Mouse (Mus musculus) myocyte (in vitro differentiated cells): ENCODE results near the gene 9330182O14Rik. TPM values are rescaled to one million over a fixed set of nuclear protein-coding genes. Genes with fewer than 3 reads are reported as not detected.

Experiments
- H3K27me3 ChIP-seq: one replicate; pipeline ENCODE4 v1.6.1; 2011; ENCODE audit not compliant: control insufficient read depth, insufficient read depth, insufficient read length
- H3K36me3 ChIP-seq: one replicate; pipeline ENCODE4 v1.6.1; 2011; ENCODE audit not compliant: control insufficient read depth, insufficient read depth
- H3K4me2 ChIP-seq: one replicate; pipeline ENCODE4 v1.6.1; 2011; ENCODE audit warnings: low read depth, control low read depth
- H3K4me3 ChIP-seq: one replicate; pipeline ENCODE4 v1.5.1; 2011; ENCODE audit warnings: mild to moderate bottlenecking, control low read depth, moderate library complexity
- H3K79me2 ChIP-seq: one replicate; pipeline ENCODE4 v1.6.1; 2011; ENCODE audit not compliant: control insufficient read depth, insufficient read depth
- H3ac ChIP-seq: one replicate; pipeline ENCODE4 v1.6.1; 2011; ENCODE audit not compliant: control insufficient read depth, insufficient read length
- CEBPB ChIP-seq: IDR thresholded peaks from 2 replicates; pipeline ENCODE4 v1.6.1; 2011; ENCODE audit warnings: mild to moderate bottlenecking, moderate library complexity; ENCODE audit not compliant: poor library complexity, insufficient read depth, severe bottlenecking
- E2F4 ChIP-seq: IDR thresholded peaks from one replicate; pipeline ENCODE4 v1.6.1; 2011; ENCODE audit warnings: mild to moderate bottlenecking, control low read depth, moderate library complexity; ENCODE audit not compliant: insufficient read depth
- MAX ChIP-seq: IDR thresholded peaks from one replicate; pipeline ENCODE4 v1.6.1; 2011; ENCODE audit warnings: low read depth, mild to moderate bottlenecking, control low read depth
- MYOD1 ChIP-seq, 3 experiments: IDR thresholded peaks; one replicate each; pipeline ENCODE4 v1.6.1; 2011; ENCODE audit warnings: control low read depth in 2 of 3, low read depth in 2 of 3, mild to moderate bottlenecking in 2 of 3, moderate library complexity in 1 of 3; ENCODE audit not compliant: insufficient read length in 2 of 3, control insufficient read depth in 1 of 3
- MYOG ChIP-seq, 3 experiments: IDR thresholded peaks; one replicate each; pipeline ENCODE4 v1.6.1; 2011; ENCODE audit warnings: control low read depth in 2 of 3, low read depth in 2 of 3, mild to moderate bottlenecking in 2 of 3; ENCODE audit not compliant: insufficient read length in 2 of 3, control insufficient read depth in 1 of 3, insufficient read depth in 1 of 3
- POLR2A ChIP-seq: IDR thresholded peaks from one replicate; pipeline ENCODE4 v1.6.1; 2011; ENCODE audit warnings: low read depth, mild to moderate bottlenecking, control low read depth, moderate library complexity; ENCODE audit not compliant: insufficient read length
- POLR2AphosphoS2 ChIP-seq: IDR thresholded peaks from one replicate; pipeline ENCODE4 v1.6.1; 2011; ENCODE audit warnings: low read depth, control low read depth; ENCODE audit not compliant: insufficient read length
- REST ChIP-seq: IDR thresholded peaks from one replicate; pipeline ENCODE4 v1.6.1; 2011; ENCODE audit warnings: mild to moderate bottlenecking, control low read depth, moderate library complexity; ENCODE audit not compliant: insufficient read depth, insufficient read length
- SRF ChIP-seq: IDR thresholded peaks from one replicate; pipeline ENCODE4 v1.6.1; 2011; ENCODE audit warnings: low read depth; ENCODE audit not compliant: control insufficient read depth, insufficient read length
- TCF12 ChIP-seq: IDR thresholded peaks from one replicate; pipeline ENCODE4 v1.6.1; 2011; ENCODE audit warnings: mild to moderate bottlenecking, control low read depth; ENCODE audit not compliant: poor library complexity, insufficient read depth, severe bottlenecking
- TCF3 ChIP-seq: IDR thresholded peaks from one replicate; pipeline ENCODE4 v1.6.1; 2011; ENCODE audit warnings: low read depth, control low read depth; ENCODE audit not compliant: insufficient read length
- USF1 ChIP-seq: IDR thresholded peaks from one replicate; pipeline ENCODE4 v1.6.1; 2011; ENCODE audit warnings: low read depth, mild to moderate bottlenecking, control low read depth, moderate library complexity
- polyA plus RNA-seq: library from polyadenylated mRNA; unstranded; fragments of >200 nt; fragmentation: generic; extraction: Trizol; gene quantifications from one replicate; pipeline ENCODE4 v1.2.1, GENCODE M21; 2012; ENCODE audit warnings: missing spikeins

The 9330182O14Rik gene
- polyA plus RNA-seq, 1 experiment, result not detected

DNA sequence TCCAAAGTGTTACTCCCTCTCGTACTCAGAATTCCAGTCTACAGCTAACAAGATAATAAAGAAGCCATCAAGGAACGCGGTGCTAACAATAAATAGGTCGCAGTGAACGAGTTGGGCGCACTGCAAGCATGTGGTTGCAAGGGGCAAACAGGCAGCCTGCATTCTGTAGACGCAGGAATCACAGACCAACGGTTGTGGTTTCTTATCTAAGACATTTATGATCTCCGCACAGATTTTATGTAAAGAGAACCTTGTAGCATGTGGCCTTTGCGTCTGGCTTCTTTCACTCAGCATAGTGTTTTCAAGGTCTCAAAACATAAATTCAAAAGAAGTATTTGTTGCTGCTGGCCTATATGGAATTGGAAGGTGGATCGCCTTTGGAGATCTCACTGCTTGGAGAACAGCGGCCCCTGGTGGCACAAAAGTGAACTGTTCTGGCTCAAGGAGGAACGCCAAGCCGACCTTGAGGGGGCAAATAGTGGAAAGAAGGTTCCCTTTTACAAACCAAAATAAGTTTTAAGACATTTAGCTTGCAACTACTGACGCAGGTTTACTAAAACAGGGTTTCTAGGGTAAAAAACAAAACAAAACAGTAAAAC, 3.2 kb upstream of the 9330182O14Rik start:
- Histone ChIP-seq H3K27me3 (peaks cover 23% of the 10 kb centered on the region), H3K4me2 (no peak overlapping the region), H3K4me3 (no peak overlapping the region), H3K79me2 (no peaks in the 10 kb centered on the region), H3K36me3 (no peaks in the 10 kb centered on the region), H3ac (no peak overlapping the region)
- TF ChIP-seq POLR2A (no peak), MYOD1 (IDR thresholded peaks at IDR 0.05; ENCODE audit: control insufficient read depth in 1 of 3, insufficient read length in 2 of 3, low read depth in 2 of 3) (no peak), USF1 (no peak), REST (no peak), MAX (no peak), CEBPB (no peak), POLR2AphosphoS2 (no peak), MYOG (IDR thresholded peaks at IDR 0.05; ENCODE audit: control insufficient read depth in 1 of 3, insufficient read depth in 1 of 3, insufficient read length in 2 of 3, low read depth in 2 of 3) (no peak), TCF12 (no peak), E2F4 (no peak), TCF3 (no peak)

- H3K4me2 ChIP-seq, result no peak overlapping the region
- no peak overlapping the region for H3ac ChIP-seq
- peaks cover 26% of the 10 kb centered on the region for H3K27me3 ChIP-seq
- no peaks in the 10 kb centered on the region for H3K79me2 ChIP-seq
- H3K36me3 ChIP-seq, result no peaks in the 10 kb centered on the region
- no peak for TF ChIP-seq TCF12
- no peak for TF ChIP-seq POLR2AphosphoS2
- TF ChIP-seq REST, result no peak
- TF ChIP-seq POLR2A, result no peak
- no peak for TF ChIP-seq USF1
- no peak for TF ChIP-seq MAX
- no peak for TF ChIP-seq MYOD1 (IDR thresholded peaks at IDR 0.05; ENCODE audit: control insufficient read depth in 1 of 3, insufficient read length in 2 of 3, low read depth in 2 of 3)
- TF ChIP-seq SRF, result no peak
- no peak for TF ChIP-seq E2F4
- no peak for TF ChIP-seq TCF3
- no peak for TF ChIP-seq CEBPB
- no peak for TF ChIP-seq MYOG (IDR thresholded peaks at IDR 0.05; ENCODE audit: control insufficient read depth in 1 of 3, insufficient read depth in 1 of 3, insufficient read length in 2 of 3, low read depth in 2 of 3)
- H3K4me3 ChIP-seq, result no peak overlapping the region
Measured at GRCm38 (mm10) chr15:40132408-40132807, 1.8 kb upstream of the 9330182O14Rik start.

DNA sequence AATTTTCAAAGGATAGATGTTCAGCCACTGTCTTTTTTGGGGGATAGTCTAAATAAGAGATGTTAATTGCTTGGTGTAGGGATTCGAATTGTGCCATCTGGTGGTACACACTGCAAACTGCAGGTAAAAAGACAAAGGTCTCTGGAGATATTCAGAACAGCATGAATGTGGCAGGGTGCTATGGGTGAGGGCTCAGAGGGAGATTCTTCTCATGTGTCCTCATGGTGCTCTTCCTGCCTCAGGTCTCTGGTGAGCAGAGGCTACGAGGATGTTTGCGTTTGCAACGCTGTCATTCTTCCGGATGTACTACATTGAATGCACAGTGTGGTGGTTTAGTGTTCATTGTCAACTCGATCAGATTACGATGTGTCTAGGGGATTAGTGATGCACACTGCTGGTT, 10.1 kb downstream of the 9330182O14Rik start:
- Histone ChIP-seq H3K4me2 (no peak overlapping the region), H3K27me3 (no peaks in the 10 kb centered on the region), H3K4me3 (no peak overlapping the region), H3K36me3 (no peaks in the 10 kb centered on the region), H3ac (no peak overlapping the region), H3K79me2 (no peaks in the 10 kb centered on the region)
- TF ChIP-seq USF1 (no peak), MYOD1 (IDR thresholded peaks at IDR 0.05; ENCODE audit: control insufficient read depth in 1 of 3, insufficient read length in 2 of 3, low read depth in 2 of 3) (no peak), MAX (no peak), MYOG (IDR thresholded peaks at IDR 0.05; ENCODE audit: control insufficient read depth in 1 of 3, insufficient read depth in 1 of 3, insufficient read length in 2 of 3, low read depth in 2 of 3) (no peak), POLR2A (no peak), SRF (no peak), CEBPB (no peak), E2F4 (no peak), TCF12 (no peak), REST (no peak), POLR2AphosphoS2 (no peak), TCF3 (no peak)

DNA sequence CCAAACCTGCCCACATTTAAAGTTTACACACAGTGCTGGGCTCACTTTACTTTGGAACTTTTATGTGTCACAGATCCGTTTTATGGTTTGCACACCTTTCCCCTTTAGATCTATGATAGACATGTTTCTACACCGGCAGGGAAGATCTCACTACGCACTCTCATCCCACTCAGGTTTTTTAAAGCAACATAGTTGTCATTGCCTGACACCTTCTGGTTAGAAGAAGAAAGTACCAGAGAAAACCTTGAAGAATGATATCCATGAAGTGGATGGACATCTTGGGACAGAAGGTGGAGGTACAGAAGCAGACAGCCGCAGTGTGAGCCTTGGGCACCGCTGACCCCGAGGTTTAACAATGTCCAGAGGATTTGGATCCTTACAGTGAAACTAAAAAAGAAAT, 23.5 kb downstream of the 9330182O14Rik start:
- H3K79me2 ChIP-seq, result no peaks in the 10 kb centered on the region
- H3K4me2 ChIP-seq, result no peak overlapping the region
- no peak overlapping the region for H3K4me3 ChIP-seq
- no peaks in the 10 kb centered on the region for H3K36me3 ChIP-seq
- no peak overlapping the region for H3ac ChIP-seq
- TF ChIP-seq TCF3, result no peak
- no peak for TF ChIP-seq E2F4
- TF ChIP-seq MYOD1 (IDR thresholded peaks at IDR 0.05; ENCODE audit: control insufficient read depth in 1 of 3, insufficient read length in 2 of 3, low read depth in 2 of 3), result no peak
- no peak for TF ChIP-seq REST
- no peak for TF ChIP-seq POLR2A
- no peak for TF ChIP-seq TCF12
- no peak for TF ChIP-seq SRF
- no peak for TF ChIP-seq CEBPB
- no peak for TF ChIP-seq USF1
- H3K27me3 ChIP-seq, result peaks cover 9% of the 10 kb centered on the region

DNA sequence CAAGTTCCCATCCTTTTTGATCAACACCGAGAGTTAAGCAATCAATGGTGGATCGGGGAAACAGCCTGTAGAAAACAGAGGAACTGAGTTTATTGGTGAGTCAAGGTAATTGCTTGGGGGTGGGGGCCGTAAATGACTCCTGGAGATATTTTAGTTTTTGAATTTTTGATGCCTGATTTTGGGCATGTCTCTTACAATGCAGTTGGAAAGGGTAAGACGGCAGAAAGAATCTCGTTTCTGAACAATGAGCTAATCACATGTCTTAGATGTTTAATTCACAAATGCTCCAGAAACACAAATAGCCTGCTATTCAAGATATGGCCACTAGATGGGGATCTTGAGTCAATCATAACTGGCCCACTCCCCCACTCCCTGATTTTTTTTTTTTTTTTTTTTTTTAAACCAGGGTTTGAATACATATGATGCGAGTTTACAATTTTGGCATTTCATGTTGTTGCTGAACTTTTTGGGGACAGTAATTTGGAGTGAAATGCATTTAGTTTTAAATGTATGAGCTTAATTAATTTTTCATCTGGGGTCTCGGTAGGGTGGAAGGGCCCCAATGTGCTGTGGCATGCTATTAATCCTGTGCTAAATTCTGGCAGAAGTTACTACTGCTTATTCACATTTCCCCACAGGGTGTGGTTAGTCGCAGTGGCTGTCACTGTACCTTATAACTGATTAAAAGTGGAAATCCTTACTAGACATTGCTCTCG, 32.6 kb downstream of the 9330182O14Rik start:
- no peak overlapping the region for H3ac ChIP-seq
- H3K79me2 ChIP-seq, result no peaks in the 10 kb centered on the region
- TF ChIP-seq POLR2A, result no peak
- H3K4me2 ChIP-seq, result peak overlapping the region; percentile 70
- H3K4me3 ChIP-seq, result no peak overlapping the region
- H3K36me3 ChIP-seq, result no peaks in the 10 kb centered on the region
- H3K27me3 ChIP-seq, result no peaks in the 10 kb centered on the region
